Mouse (Mus musculus) stomach, embryonic 14.5 days (tissue): ENCODE results near the gene Nek1. TPM values are rescaled to one million over a fixed set of nuclear protein-coding genes. Genes with fewer than 3 reads are reported as not detected.
"Not testable (repeated sequence)": the region's sequence is repeated elsewhere in the genome, so short reads cannot be mapped to it uniquely, and the experiment has no call there.

Experiments used
- ATAC-seq: fragments of 200-750 bp; cut with Nextera tagmentation; 2 replicates; pipeline ENCODE4 v1.8.0; 2017; ENCODE audit warnings: low read depth, moderate TSS enrichment; ENCODE audit not compliant: insufficient number of reproducible peaks, insufficient read depth, low FRiP score
- H3K27ac ChIP-seq: fragments of 300-500 bp; sonication (generic); 2 replicates; pipeline ENCODE4 v1.5.1; 2014; ENCODE audit warnings: mild to moderate bottlenecking, low read length, moderate library complexity, mixed read lengths
- H3K27me3 ChIP-seq: fragments of 300-500 bp; sonication (generic); 2 replicates; pipeline ENCODE4 v1.6.1; 2014; ENCODE audit warnings: low read length, control low read depth, mixed read lengths; ENCODE audit not compliant: control insufficient read depth, insufficient read depth
- H3K36me3 ChIP-seq: fragments of 300-500 bp; sonication (generic); 2 replicates; pipeline ENCODE4 v1.6.1; 2014; ENCODE audit warnings: mild to moderate bottlenecking, control low read depth, low read length, moderate library complexity, mixed read lengths; ENCODE audit not compliant: control insufficient read depth, insufficient read depth
- H3K4me1 ChIP-seq: fragments of 300-500 bp; sonication (generic); 2 replicates; pipeline ENCODE4 v1.6.1; 2014; ENCODE audit warnings: low read length, control low read depth, mixed read lengths; ENCODE audit not compliant: control insufficient read depth, insufficient read depth
- H3K4me2 ChIP-seq: fragments of 300-500 bp; sonication (generic); replicated peaks from 2 replicates; pipeline ENCODE4 v1.6.1; 2014; ENCODE audit warnings: low read depth, low read length, control low read depth
- H3K4me3 ChIP-seq: fragments of 300-500 bp; sonication (generic); 2 replicates; pipeline ENCODE4 v1.5.1; 2014; ENCODE audit warnings: low read depth, low read length, control low read depth
- H3K9ac ChIP-seq: fragments of 300-500 bp; sonication (generic); replicated peaks from 2 replicates; pipeline ENCODE4 v1.6.1; 2014; ENCODE audit warnings: low read depth, mild to moderate bottlenecking, control low read depth, low read length, moderate library complexity, mixed read lengths
- H3K9me3 ChIP-seq: fragments of 300-500 bp; sonication (generic); 2 replicates; pipeline ENCODE4 v1.6.1; 2016; ENCODE audit warnings: low read depth, low read length, control low read depth; ENCODE audit not compliant: control insufficient read depth
- WGBS: fragments of 180-500 bp; shearing (Covaris S2); extraction: QIAGEN DNeasy Blood & Tissue Kit; methylation state at CpG from one replicate; pipeline ENCODE4 v1.1.7; 2014; 5-methylcytosine and 5-hydroxymethylcytosine counted together
- polyA plus RNA-seq: library from polyadenylated mRNA; unstranded; fragments of >200 nt; fragmentation: Nextera tagmentation; extraction: Ambion mirVana; gene quantifications from 2 replicates; pipeline ENCODE4 v1.2.1, GENCODE M21; 2014

Gene Nek1
- polyA plus RNA-seq, 1 experiment from 2014 or later: 32.3 TPM

DNA sequence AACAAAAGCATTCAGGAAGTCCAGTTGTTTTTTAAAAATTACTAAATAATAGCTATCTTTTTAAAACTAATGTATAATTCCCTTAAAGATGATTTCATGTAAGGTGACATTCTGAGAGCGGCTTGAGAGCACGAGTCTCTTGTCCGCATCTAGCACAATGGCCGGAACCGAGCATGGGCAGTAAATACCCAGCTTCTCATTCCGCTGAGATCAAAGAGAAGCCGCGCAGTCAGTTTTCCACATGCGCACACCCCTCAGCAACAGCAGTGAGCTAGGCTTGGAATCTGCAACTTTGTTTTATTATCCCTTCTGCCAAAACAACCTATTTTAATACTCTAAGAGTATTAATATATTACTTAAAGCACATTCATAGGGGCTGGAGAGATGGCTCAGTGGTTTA lies 16.2 kb upstream of the Nek1 start:
- H3K4me2 ChIP-seq: no peak overlapping the region
- WGBS: 89% methylated on average over 9 of the region's 9 CpGs
- H3K36me3 ChIP-seq: no peaks in the 10 kb centered on the region
- H3K27me3 ChIP-seq: no peaks in the 10 kb centered on the region
- no peak overlapping the region for H3K9ac ChIP-seq
- H3K4me3 ChIP-seq: no peak overlapping the region
- H3K4me1 ChIP-seq: no peaks in the 10 kb centered on the region
- ATAC-seq: no peak
- H3K27ac ChIP-seq: no peak overlapping the region
- no peaks in the 10 kb centered on the region for H3K9me3 ChIP-seq

DNA sequence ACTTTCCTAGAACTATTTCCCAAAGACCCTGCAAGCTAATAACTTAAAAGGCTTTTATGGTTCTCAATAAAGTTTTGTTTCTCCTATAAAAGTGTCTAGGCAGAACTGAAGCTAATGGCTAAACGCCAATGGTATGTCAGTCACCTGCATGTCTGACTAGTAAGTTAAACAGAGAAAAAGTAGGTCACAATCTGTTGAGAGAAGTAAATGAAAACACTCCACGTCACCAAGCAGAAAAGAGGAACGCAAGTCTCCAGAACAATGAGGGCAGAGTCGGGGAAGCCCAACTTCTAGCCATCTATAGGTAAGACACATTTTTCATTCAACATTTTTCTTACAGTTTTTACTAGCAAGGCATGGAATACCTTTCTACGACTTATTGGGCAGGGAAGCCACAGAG lies 14.5 kb upstream of the Nek1 start:
- H3K4me1 ChIP-seq: no peaks in the 10 kb centered on the region
- H3K4me2 ChIP-seq: no peak overlapping the region
- H3K9me3 ChIP-seq: no peaks in the 10 kb centered on the region
- no peak overlapping the region for H3K27ac ChIP-seq
- ATAC-seq: no peak
- H3K4me3 ChIP-seq: no peak overlapping the region
- H3K36me3 ChIP-seq: no peaks in the 10 kb centered on the region
- H3K9ac ChIP-seq: no peak overlapping the region
- 80% methylated on average over 5 of the region's 5 CpGs for WGBS
- no peaks in the 10 kb centered on the region for H3K27me3 ChIP-seq

DNA sequence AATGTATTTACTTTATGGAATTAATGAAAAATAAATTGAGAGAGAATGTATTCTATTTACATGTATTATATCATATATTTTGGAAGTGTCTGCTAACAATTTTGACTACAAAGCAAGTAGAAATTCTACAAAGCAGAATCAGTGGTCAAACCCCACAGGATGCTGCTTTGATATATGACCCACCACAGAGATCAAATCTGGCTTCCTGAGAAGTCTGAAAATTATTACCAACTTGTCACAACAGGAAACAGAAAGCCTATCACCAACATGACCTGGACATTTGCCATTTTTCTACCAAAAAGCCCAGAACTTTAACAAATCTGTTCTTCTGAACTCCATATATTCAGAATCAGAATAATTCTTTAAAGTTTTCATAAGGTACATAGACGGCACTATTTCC lies 11.6 kb upstream of the Nek1 start:
- Histone ChIP-seq H3K4me3 (peak overlapping the region; percentile 79; the same call in 1 of the 2 replicates), H3K9me3 (no peaks in the 10 kb centered on the region), H3K27me3 (no peaks in the 10 kb centered on the region), H3K4me2 (peak overlapping the region; percentile 88; the same call in 1 of the 2 replicates), H3K4me1 (no peaks in the 10 kb centered on the region), H3K9ac (no peak overlapping the region), H3K27ac (no peak overlapping the region), H3K36me3 (no peaks in the 10 kb centered on the region)
- no peak for ATAC-seq
- WGBS: 20% methylated on average over 1 of the region's 1 CpGs

DNA sequence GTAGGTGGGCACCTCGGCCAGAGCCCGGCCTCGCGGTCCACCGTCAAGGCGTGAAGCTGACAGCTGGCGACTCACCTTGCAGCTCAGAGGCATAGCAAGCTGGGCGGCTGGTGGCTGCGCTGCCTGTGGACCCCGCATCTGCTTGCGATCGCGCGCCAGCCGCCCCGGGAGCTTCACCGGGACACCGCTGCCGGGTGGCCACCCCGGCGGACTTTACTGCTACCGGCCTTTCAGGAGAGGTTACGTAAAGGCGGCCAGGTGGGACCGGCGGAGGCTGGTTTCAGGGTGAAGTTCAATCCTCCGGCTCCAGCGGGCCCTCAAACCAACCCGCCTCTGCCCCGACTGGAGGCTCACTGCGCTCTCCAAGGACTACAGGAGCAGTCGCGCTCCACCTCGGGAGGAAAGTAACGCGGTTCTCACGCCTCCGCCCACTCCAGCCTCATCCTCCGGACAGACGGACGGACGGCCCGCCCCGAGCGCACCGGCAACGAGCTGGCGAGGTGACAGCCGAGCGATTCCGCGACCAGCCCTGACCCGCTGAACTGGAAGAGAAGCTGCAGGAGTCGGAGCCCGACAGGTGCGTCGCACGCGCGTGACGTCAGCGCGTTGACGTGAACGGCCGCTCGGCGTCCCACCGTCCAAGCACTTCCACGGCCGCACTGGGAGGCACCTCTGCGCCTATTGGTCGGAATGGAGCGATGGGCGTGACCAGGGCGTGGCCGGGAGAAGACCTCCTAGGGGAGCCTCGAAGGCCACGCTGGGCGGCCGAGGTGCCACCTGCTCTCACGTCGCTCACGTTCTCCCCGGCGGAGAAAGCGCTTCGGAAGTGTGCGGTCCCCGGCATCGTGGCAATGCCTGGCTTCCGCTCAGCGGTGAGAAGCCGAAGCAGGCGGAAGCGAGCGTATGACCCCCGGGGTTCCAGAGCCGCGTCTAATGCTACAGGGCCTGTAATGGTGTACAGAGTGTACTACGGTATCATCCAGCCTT lies 10.0 kb upstream of the Nek1 start, which contains the start of gene Clcn3:
Clcn3 (minus strand) TSS at position 600 of the 987 bp plus-strand sequence.
- Histone ChIP-seq H3K4me1 (no peaks in the 10 kb centered on the region), H3K4me3 (peak within 1 kb of the TSS; percentile 79), H3K27me3 (no peaks in the 10 kb centered on the region), H3K9ac (peak within 1 kb of the TSS; percentile 60), H3K4me2 (peak within 1 kb of the TSS; percentile 88), H3K9me3 (no peaks in the 10 kb centered on the region), H3K27ac (peak within 1 kb of the TSS; percentile 83), H3K36me3 (no peaks in the 10 kb centered on the region)
- peak; percentile 100 for ATAC-seq
- WGBS: under 1% methylated on average over 101 of the region's 101 CpGs

- Histone ChIP-seq H3K4me2 (peak overlapping the region; percentile 88), H3K36me3 (no peaks in the 10 kb centered on the region), H3K9ac (no peak overlapping the region; the same call in 1 of the 2 replicates), H3K4me1 (no peaks in the 10 kb centered on the region), H3K27me3 (no peaks in the 10 kb centered on the region), H3K9me3 (no peaks in the 10 kb centered on the region), H3K4me3 (peak overlapping the region; percentile 79), H3K27ac (peak overlapping the region; percentile 78)
- 13% methylated on average over 9 of the region's 9 CpGs for WGBS
- peak; percentile 72 for ATAC-seq
Observed at GRCm38 (mm10) chr8:60983688-60984079, 9.3 kb upstream of the Nek1 start.

DNA sequence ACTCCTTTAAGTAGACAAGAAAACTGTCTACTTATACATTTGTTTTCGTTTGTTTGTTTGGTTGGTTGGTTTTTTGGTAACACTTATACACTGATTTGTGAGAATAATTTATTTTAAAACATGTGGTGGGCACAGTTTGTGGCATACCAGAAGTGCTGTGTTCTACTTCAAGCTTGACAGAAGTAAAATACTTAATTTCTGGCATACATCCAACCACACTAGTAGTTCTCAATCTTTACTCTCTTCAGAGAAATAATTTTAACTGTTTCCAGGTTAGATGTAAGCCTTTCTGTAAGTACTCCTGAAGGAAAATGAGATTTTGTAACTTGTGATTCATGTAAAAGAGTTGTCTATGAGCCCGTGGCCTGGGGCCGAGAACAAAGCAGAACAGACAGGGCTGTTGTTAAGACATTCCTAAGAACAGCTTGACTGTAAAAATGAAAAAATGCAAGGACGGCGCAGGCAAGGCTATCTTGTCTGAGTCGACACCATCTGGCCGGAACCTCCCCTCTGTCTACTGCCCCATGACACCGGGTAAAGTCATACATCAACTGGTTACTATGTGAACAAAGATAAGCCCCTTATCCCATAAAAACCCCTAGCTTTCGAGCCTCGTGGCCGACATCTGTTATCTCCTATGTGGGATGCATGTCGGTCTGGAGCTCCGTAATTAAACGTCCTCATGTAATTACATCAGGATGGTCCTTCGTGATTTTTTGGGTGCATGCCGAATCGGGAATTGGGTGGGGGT lies 8.6 kb upstream of the Nek1 start:
- not testable (repeated sequence) for H3K9me3 ChIP-seq, H3K9ac ChIP-seq, H3K4me3 ChIP-seq, ATAC-seq, H3K27me3 ChIP-seq, H3K4me1 ChIP-seq, H3K36me3 ChIP-seq, H3K27ac ChIP-seq
- peak overlapping the region; percentile 88; the same call in 1 of the 2 replicates for H3K4me2 ChIP-seq
- 88% methylated on average over 17 of the region's 17 CpGs for WGBS

GRCm38 (mm10) chr8:60992561-60992909 lies 460 bp upstream of the Nek1 start:
- Histone ChIP-seq H3K9ac (peak overlapping the region; percentile 42; the same call in 1 of the 2 replicates), H3K36me3 (no peaks in the 10 kb centered on the region), H3K4me2 (peak overlapping the region; percentile 45), H3K9me3 (no peaks in the 10 kb centered on the region), H3K4me3 (peak overlapping the region; percentile 82), H3K4me1 (no peaks in the 10 kb centered on the region; the same call in 1 of the 2 replicates), H3K27me3 (no peaks in the 10 kb centered on the region), H3K27ac (peak overlapping the region; percentile 89)
- 0% methylated on average over 16 of the region's 16 CpGs for WGBS
- ATAC-seq: peak; percentile 88

- 2% methylated on average over 12 of the region's 12 CpGs for WGBS
- Histone ChIP-seq H3K4me2 (peak overlapping the region; percentile 86), H3K27me3 (no peaks in the 10 kb centered on the region), H3K4me3 (peak overlapping the region; percentile 82), H3K4me1 (no peaks in the 10 kb centered on the region; the same call in 1 of the 2 replicates), H3K9ac (peak overlapping the region; percentile 57), H3K9me3 (0 out of 2 replicates have a peak, but pooled peaks cover 3% of the 10 kb centered on the region), H3K27ac (peak overlapping the region; percentile 89), H3K36me3 (no peaks in the 10 kb centered on the region)
- no peak; the same call in 1 of the 2 replicates for ATAC-seq
Observed at GRCm38 (mm10) chr8:60993639-60993986, 618 bp downstream of the Nek1 start.
